Mouse (Mus musculus): Measurements from ENCODE around the gene Ibsp.

Gene Ibsp

DNA sequence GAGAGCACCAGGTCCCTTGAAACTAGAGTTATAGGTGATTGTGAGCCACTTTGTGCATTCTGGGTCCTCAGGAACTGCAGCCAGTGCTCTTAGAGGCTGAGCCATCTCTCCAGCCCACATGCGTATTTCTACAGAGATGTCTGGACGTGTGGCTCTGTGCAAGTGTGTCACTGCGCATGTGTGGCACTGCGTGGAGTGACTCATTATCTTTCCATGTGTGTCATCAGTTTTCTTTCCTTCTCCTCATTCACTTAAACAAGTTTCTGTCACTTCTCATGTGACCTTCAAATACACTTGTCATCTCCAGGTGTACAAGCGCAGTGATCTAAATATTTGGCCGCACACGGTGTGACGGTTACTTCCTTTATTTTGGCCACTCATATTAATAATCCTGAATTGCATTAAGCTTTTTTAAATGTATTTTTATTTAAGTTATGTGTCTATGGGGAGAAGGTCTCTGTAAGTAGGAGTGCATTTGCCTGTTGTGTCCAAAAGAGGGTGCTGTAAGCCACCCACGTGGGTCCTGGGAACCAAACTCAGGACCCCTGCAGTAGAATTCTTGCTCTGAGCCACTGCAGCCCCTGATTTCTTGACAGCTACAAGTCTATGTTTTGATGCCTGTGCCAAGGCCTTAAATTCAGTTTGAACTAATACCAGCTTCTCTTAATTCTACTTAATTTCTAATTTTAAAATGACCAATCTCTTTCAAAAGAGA, 45.7 kb downstream of the Ibsp start:
- DNase-seq, result no peak

DNA sequence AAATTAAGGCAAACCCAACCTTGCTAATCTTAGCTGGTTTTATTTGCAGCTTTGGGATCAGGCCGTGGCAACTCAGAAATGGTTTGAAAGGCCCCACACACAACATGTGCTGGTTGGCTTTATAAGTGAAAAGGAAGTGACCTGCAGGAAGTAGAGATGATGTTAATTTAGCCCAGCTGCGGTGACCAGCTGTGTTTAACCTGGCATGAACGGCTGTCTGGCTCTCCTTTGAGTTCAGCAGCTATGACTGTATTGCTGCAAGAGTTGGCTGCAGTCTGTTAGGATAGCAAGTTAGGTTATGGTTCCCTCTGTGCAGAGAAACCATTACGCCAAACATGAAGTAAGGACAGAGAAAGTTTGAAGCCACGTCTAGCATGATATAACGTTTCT, 46.3 kb downstream of the Ibsp start:
- no peak for DNase-seq

DNA sequence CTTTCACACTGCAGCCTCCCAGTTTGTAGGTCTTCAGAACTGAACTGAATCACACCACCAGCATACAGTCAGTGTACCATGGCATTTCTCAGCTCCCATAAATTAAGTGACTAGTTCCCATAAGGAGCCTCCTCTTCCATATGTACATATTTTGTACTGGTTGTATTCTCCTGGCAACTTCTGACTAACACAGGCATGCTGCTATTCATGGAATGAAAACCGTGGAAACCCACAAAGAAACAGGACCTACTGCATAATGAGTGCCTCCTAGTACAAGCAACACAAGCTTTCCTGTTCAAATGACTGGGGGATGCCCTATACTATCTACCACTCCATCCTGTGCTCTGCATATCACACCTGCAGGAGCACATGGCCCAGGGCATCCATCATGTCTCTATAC, 52.1 kb downstream of the Ibsp start:
- DNase-seq, result no peak

DNA sequence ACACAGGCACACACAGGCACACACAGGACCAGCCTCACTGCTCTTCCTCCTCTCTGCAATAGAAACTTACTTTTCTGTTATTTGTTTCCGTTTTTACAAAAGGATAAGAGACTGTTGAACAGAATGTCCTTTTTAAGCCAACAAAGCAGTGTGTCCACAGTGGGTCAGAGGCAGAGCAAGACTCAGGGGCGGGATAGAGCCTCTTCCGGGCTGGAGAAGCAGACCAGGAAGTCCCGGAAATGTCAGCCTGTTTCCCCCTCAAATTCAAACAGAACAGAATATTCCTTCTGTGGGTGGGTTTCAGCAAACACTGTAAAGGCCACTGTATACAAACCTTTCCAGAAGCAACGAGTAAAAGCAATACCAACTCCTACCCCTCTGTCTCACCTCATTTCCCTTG, 52.9 kb downstream of the Ibsp start:
- DNase-seq, result no peak

DNA sequence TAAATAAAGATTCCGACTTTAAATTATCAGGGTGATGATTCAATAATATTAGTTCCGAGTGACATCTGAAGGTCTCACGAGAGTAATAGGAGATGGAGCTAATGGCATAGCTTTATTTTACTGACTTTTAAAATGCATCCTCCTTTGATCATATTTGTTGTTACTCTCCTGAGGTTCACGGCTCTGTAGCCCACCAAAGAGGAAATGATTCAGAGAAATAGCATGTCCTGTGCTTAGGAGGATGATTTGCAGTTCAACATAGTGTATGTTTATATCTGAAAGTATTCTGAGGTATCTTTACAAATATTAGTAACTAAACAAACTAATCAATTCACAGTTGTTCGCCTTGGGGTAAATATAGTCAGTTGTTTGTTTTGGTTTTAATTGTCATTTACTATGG, 58.6 kb downstream of the Ibsp start:
- DNase-seq, result no peak

DNA sequence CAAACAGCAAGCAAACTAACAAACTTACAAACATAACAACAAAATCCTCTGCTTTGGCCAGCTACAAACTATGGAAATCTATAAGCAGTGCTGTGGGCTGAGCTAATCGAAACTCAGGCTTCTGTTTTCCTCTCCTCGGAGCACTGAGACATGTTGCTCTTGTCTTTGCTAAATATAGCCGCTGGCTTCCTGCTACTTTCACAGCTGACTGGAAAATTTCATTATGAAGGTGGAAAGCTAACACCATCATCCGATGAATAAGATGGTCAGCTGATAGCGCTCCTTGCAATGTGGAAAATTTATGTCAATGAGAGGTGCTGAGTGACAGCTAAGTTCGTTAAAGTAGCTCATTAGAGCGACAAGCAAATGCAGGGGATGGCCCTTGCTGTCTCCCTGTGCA, 59.6 kb downstream of the Ibsp start:
- no peak for DNase-seq

DNA sequence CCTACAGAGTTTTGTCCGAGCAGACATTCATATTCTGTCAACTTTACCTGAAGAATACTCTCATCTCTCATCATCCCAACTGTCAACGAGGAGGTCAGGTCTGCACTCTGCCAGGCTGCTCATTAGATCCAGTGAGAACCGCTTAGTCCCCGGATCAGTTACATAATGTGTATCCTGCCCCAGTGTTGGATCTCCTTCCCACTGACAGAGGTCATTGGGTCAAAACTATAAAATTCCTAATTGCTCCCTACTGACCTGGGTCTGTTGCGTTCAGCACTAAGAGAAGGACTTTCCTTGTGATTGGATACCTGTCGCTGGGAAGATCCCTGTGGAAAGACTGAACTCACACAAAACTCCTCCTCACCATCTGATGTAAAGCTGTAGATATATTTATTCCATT, 60.3 kb downstream of the Ibsp start:
- DNase-seq, result no peak
